Mouse (Mus musculus): ENCODE measurements around the gene Cryba4.

Cryba4 gene

GRCm38 (mm10) chr5:112266011-112266777 lies 13.9 kb upstream of the Cryba4 start:
- no peak for DNase-seq (ENCODE audit: low read depth, low spot score)

GRCm38 (mm10) chr5:112265515-112265914 lies 13.2 kb upstream of the Cryba4 start:
- DNase-seq (ENCODE audit: low read depth, low spot score) = peak; percentile 84

GRCm38 (mm10) chr5:112265110-112265509 lies 12.8 kb upstream of the Cryba4 start:
- DNase-seq (ENCODE audit: low read depth, low spot score) = no peak

GRCm38 (mm10) chr5:112264099-112264498 lies 11.8 kb upstream of the Cryba4 start:
- DNase-seq (ENCODE audit: low read depth, low spot score) = no peak

- no peak for DNase-seq (ENCODE audit: low read depth, low spot score)
Measured at GRCm38 (mm10) chr5:112260818-112261217, 8.5 kb upstream of the Cryba4 start.

GRCm38 (mm10) chr5:112259862-112260650 lies 7.7 kb upstream of the Cryba4 start:
- no peak for DNase-seq (ENCODE audit: low read depth, low spot score)

- no peak for DNase-seq (ENCODE audit: low read depth, low spot score)
Measured at GRCm38 (mm10) chr5:112257896-112258295, 5.6 kb upstream of the Cryba4 start.

GRCm38 (mm10) chr5:112256457-112256856 lies 4.1 kb upstream of the Cryba4 start:
- DNase-seq (ENCODE audit: low read depth, low spot score) = no peak

- no peak for DNase-seq (ENCODE audit: low read depth, low spot score)
Measured at GRCm38 (mm10) chr5:112255426-112255825, 3.1 kb upstream of the Cryba4 start, which contains the start of gene Crybb1. Gene Crybb1 (plus strand): TSS chr5:112255815.

GRCm38 (mm10) chr5:112254282-112254806 lies 2.0 kb upstream of the Cryba4 start:
- no peak for DNase-seq (ENCODE audit: low read depth, low spot score)

- peak; percentile 52 for DNase-seq (ENCODE audit: low read depth, low spot score)
Measured at GRCm38 (mm10) chr5:112253169-112253568, 851 bp upstream of the Cryba4 start.

- DNase-seq (ENCODE audit: low read depth, low spot score) = no peak
Measured at GRCm38 (mm10) chr5:112249106-112249505, 3.2 kb downstream of the Cryba4 start.

GRCm38 (mm10) chr5:112247399-112247798 lies 4.9 kb downstream of the Cryba4 start:
- peak; percentile 80 for DNase-seq (ENCODE audit: low read depth, low spot score)

GRCm38 (mm10) chr5:112244890-112245615 lies 7.3 kb downstream of the Cryba4 start:
- peak; percentile 59 for DNase-seq (ENCODE audit: low read depth, low spot score)

GRCm38 (mm10) chr5:112244275-112244562 lies 8.1 kb downstream of the Cryba4 start:
- DNase-seq (ENCODE audit: low read depth, low spot score) = no peak

- no peak for DNase-seq (ENCODE audit: low read depth, low spot score)
Measured at GRCm38 (mm10) chr5:112243539-112244274, 8.6 kb downstream of the Cryba4 start.

GRCm38 (mm10) chr5:112243041-112243440 lies 9.3 kb downstream of the Cryba4 start:
- DNase-seq (ENCODE audit: low read depth, low spot score) = peak; percentile 77

- no peak for DNase-seq (ENCODE audit: low read depth, low spot score)
Measured at GRCm38 (mm10) chr5:112242361-112242778, 9.9 kb downstream of the Cryba4 start.

GRCm38 (mm10) chr5:112241849-112242248 lies 10.5 kb downstream of the Cryba4 start:
- DNase-seq (ENCODE audit: low read depth, low spot score) = no peak

- DNase-seq (ENCODE audit: low read depth, low spot score) = peak; percentile 84
Measured at GRCm38 (mm10) chr5:112240761-112241160, 11.6 kb downstream of the Cryba4 start.

- DNase-seq (ENCODE audit: low read depth, low spot score) = no peak
Measured at GRCm38 (mm10) chr5:112238781-112239482, 13.4 kb downstream of the Cryba4 start.

Data from R1 (cell line).